Mouse (Mus musculus): ENCODE results near the gene Sprr2e. TPM values are rescaled to one million over a fixed set of nuclear protein-coding genes. Genes with fewer than 3 reads are reported as not detected.

The Sprr2e gene
- not detected for polyA plus RNA-seq (2014; fragmentation: Illumina TruSeq; extraction: RNeasy Lipid Tissue Mini Kit (QIAGEN cat#74804))

DNA sequence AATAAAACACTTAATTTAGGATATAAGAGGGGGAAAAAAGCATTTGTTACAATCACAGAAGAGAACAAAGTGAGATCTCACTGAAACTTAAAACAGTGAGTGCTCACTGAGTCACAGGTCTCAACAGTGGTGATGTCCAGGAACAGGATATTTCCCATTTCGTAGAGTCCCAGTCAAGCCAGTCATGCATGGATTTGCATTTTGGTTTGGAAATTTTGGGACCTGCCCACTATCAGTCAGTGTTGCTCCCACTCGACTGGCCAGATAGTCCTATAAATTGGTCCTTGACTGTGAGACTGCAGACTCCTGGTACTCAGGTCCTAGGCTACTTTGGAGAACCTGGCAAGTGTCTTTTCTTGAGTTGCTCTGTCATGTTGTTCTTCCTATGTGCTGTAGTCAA is at the start of gene Sprr2e:
TSS of gene Sprr2e (plus strand) at position 301 of the 400 bp plus-strand sequence.

GRCm38 (mm10) chr3:92316320-92316719 is 35.6 kb upstream of the Sprr2e start, which contains the start of gene Sprr2b:
TSS of gene Sprr2b (plus strand) at chr3:92316620.

GRCm38 (mm10) chr3:92338840-92339239 is 13.1 kb upstream of the Sprr2e start, which contains the start of gene Sprr2d:
TSS of gene Sprr2d (plus strand) at chr3:92339140.

GRCm38 (mm10) chr3:92364887-92365286 is 12.9 kb downstream of the Sprr2e start, which contains the start of gene Sprr2f:
TSS of gene Sprr2f (plus strand) at chr3:92365187.

GRCm38 (mm10) chr3:92385385-92385784 is 33.4 kb downstream of the Sprr2e start, which contains the start of gene Sprr2h:
TSS of gene Sprr2h (plus strand) at chr3:92385685.

Other genes starting within 250 kb of the Sprr2e start
- not detected for gene Prr9, start 228.2 kb upstream of the Sprr2e start, polyA plus RNA-seq (2014; fragmentation: Illumina TruSeq; extraction: RNeasy Lipid Tissue Mini Kit (QIAGEN cat#74804))
- gene Lelp1, start 209.4 kb upstream of the Sprr2e start, polyA plus RNA-seq (2014; fragmentation: Illumina TruSeq; extraction: RNeasy Lipid Tissue Mini Kit (QIAGEN cat#74804)): not detected
- gene Sprr2a1, start 136.3 kb upstream of the Sprr2e start, polyA plus RNA-seq (2014; fragmentation: Illumina TruSeq; extraction: RNeasy Lipid Tissue Mini Kit (QIAGEN cat#74804)): not detected
- 0.20 TPM for gene Sprr2a2, start 136.2 kb upstream of the Sprr2e start, polyA plus RNA-seq (2014; fragmentation: Illumina TruSeq; extraction: RNeasy Lipid Tissue Mini Kit (QIAGEN cat#74804))
- not detected for gene Sprr2a3, start 66.7 kb upstream of the Sprr2e start, polyA plus RNA-seq (2014; fragmentation: Illumina TruSeq; extraction: RNeasy Lipid Tissue Mini Kit (QIAGEN cat#74804))
- not detected for gene Sprr2b, start 35.5 kb upstream of the Sprr2e start, polyA plus RNA-seq (2014; fragmentation: Illumina TruSeq; extraction: RNeasy Lipid Tissue Mini Kit (QIAGEN cat#74804))
- gene Sprr2d, start 13.0 kb upstream of the Sprr2e start, polyA plus RNA-seq (2014; fragmentation: Illumina TruSeq; extraction: RNeasy Lipid Tissue Mini Kit (QIAGEN cat#74804)): not detected
- not detected for gene Sprr2f, start 13.0 kb downstream of the Sprr2e start, polyA plus RNA-seq (2014; fragmentation: Illumina TruSeq; extraction: RNeasy Lipid Tissue Mini Kit (QIAGEN cat#74804))
- not detected for gene Sprr2h, start 33.5 kb downstream of the Sprr2e start, polyA plus RNA-seq (2014; fragmentation: Illumina TruSeq; extraction: RNeasy Lipid Tissue Mini Kit (QIAGEN cat#74804))
- not detected for gene Sprr2i, start 55.8 kb downstream of the Sprr2e start, polyA plus RNA-seq (2014; fragmentation: Illumina TruSeq; extraction: RNeasy Lipid Tissue Mini Kit (QIAGEN cat#74804))
- gene Sprr2j-ps, start 65.9 kb downstream of the Sprr2e start, polyA plus RNA-seq (2014; fragmentation: Illumina TruSeq; extraction: RNeasy Lipid Tissue Mini Kit (QIAGEN cat#74804)): not detected
- gene Gm9774, start 77.3 kb downstream of the Sprr2e start, polyA plus RNA-seq (2014; fragmentation: Illumina TruSeq; extraction: RNeasy Lipid Tissue Mini Kit (QIAGEN cat#74804)): 5.8 TPM
- not detected for gene Sprr2k, start 80.4 kb downstream of the Sprr2e start, polyA plus RNA-seq (2014; fragmentation: Illumina TruSeq; extraction: RNeasy Lipid Tissue Mini Kit (QIAGEN cat#74804))
- not detected for gene Sprr1b, start 86.6 kb downstream of the Sprr2e start, polyA plus RNA-seq (2014; fragmentation: Illumina TruSeq; extraction: RNeasy Lipid Tissue Mini Kit (QIAGEN cat#74804))
- gene Sprr3, start 106.6 kb downstream of the Sprr2e start, polyA plus RNA-seq (2014; fragmentation: Illumina TruSeq; extraction: RNeasy Lipid Tissue Mini Kit (QIAGEN cat#74804)): not detected
- not detected for gene Sprr1a, start 133.8 kb downstream of the Sprr2e start, polyA plus RNA-seq (2014; fragmentation: Illumina TruSeq; extraction: RNeasy Lipid Tissue Mini Kit (QIAGEN cat#74804))
- not detected for gene Sprr4, start 148.3 kb downstream of the Sprr2e start, polyA plus RNA-seq (2014; fragmentation: Illumina TruSeq; extraction: RNeasy Lipid Tissue Mini Kit (QIAGEN cat#74804))
- not detected for gene 2310046K23Rik, start 182.4 kb downstream of the Sprr2e start, polyA plus RNA-seq (2014; fragmentation: Illumina TruSeq; extraction: RNeasy Lipid Tissue Mini Kit (QIAGEN cat#74804))
- not detected for gene Ivl, start 221.6 kb downstream of the Sprr2e start, polyA plus RNA-seq (2014; fragmentation: Illumina TruSeq; extraction: RNeasy Lipid Tissue Mini Kit (QIAGEN cat#74804))
- gene Smcp, start 236.9 kb downstream of the Sprr2e start, polyA plus RNA-seq (2014; fragmentation: Illumina TruSeq; extraction: RNeasy Lipid Tissue Mini Kit (QIAGEN cat#74804)): not detected